Mouse (Mus musculus): ENCODE measurements around the gene Ubr7.

The Ubr7 gene

GRCm38 (mm10) chr12:102743036-102743588 lies 14.7 kb upstream of the Ubr7 start:
- no peak for DNase-seq (ENCODE audit: low spot score)

GRCm38 (mm10) chr12:102743589-102744574 lies 13.9 kb upstream of the Ubr7 start, which contains the start of the genes Moap1 and Tmem251:
Moap1 (minus strand) TSS chr12:102743661.
Tmem251 (plus strand) TSS chr12:102743762.
- DNase-seq (ENCODE audit: low spot score) = peak; percentile 94

GRCm38 (mm10) chr12:102744839-102745238 lies 12.9 kb upstream of the Ubr7 start:
- DNase-seq (ENCODE audit: low spot score) = peak; percentile 18

- no peak for DNase-seq (ENCODE audit: low spot score)
These were observed 9.5 kb upstream of the Ubr7 start for GRCm38 (mm10) chr12:102748256-102748655.

GRCm38 (mm10) chr12:102756304-102756703 lies 1.5 kb upstream of the Ubr7 start:
- DNase-seq (ENCODE audit: low spot score) = peak; percentile 29

GRCm38 (mm10) chr12:102757055-102757688 lies 595 bp upstream of the Ubr7 start:
- DNase-seq (ENCODE audit: low spot score) = peak; percentile 42

GRCm38 (mm10) chr12:102758403-102758756 lies 613 bp downstream of the Ubr7 start, which contains the start of gene Gm20604:
Gm20604 (minus strand) TSS chr12:102758672.
- DNase-seq (ENCODE audit: low spot score) = peak; percentile 35

GRCm38 (mm10) chr12:102758936-102759335 lies 1.2 kb downstream of the Ubr7 start:
- DNase-seq (ENCODE audit: low spot score) = peak; percentile 23

GRCm38 (mm10) chr12:102761668-102762067 lies 3.9 kb downstream of the Ubr7 start:
- DNase-seq (ENCODE audit: low spot score) = no peak

GRCm38 (mm10) chr12:102763696-102764095 lies 5.9 kb downstream of the Ubr7 start:
- no peak for DNase-seq (ENCODE audit: low spot score)

- no peak for DNase-seq (ENCODE audit: low spot score)
These were observed 11.2 kb downstream of the Ubr7 start for GRCm38 (mm10) chr12:102769000-102769399.

GRCm38 (mm10) chr12:102771601-102772000 lies 13.8 kb downstream of the Ubr7 start:
- DNase-seq (ENCODE audit: low spot score) = no peak

- DNase-seq (ENCODE audit: low spot score) = no peak
These were observed 14.9 kb downstream of the Ubr7 start for GRCm38 (mm10) chr12:102772676-102773075.

- no peak for DNase-seq (ENCODE audit: low spot score)
These were observed 18.3 kb downstream of the Ubr7 start for GRCm38 (mm10) chr12:102776035-102776434.

- DNase-seq (ENCODE audit: low spot score) = no peak
These were observed 20.4 kb downstream of the Ubr7 start for GRCm38 (mm10) chr12:102778151-102778550.

- DNase-seq (ENCODE audit: low spot score) = peak; percentile 21
These were observed 21.7 kb downstream of the Ubr7 start for GRCm38 (mm10) chr12:102779452-102779851.

- DNase-seq (ENCODE audit: low spot score) = no peak
These were observed 25.1 kb downstream of the Ubr7 start for GRCm38 (mm10) chr12:102782841-102783240.

GRCm38 (mm10) chr12:102784899-102785592 lies 27.3 kb downstream of the Ubr7 start:
- DNase-seq (ENCODE audit: low spot score) = no peak

- DNase-seq (ENCODE audit: low spot score) = no peak
These were observed 27.8 kb downstream of the Ubr7 start for GRCm38 (mm10) chr12:102785593-102785985.

- DNase-seq (ENCODE audit: low spot score) = no peak
These were observed 30.2 kb downstream of the Ubr7 start for GRCm38 (mm10) chr12:102787927-102788326.

- no peak for DNase-seq (ENCODE audit: low spot score)
These were observed 41.8 kb downstream of the Ubr7 start for GRCm38 (mm10) chr12:102799528-102799927.

GRCm38 (mm10) chr12:102814858-102815257 lies 57.1 kb downstream of the Ubr7 start:
- no peak for DNase-seq (ENCODE audit: low spot score)
